Mouse (Mus musculus): ENCODE results near the gene Zfp870.

GRCm38 (mm10) chr17:32904414-32904813 is 13.0 kb upstream of the Zfp870 start:
- TF ChIP-seq CTCF (IDR thresholded peaks at IDR 0.05; ENCODE audit: borderline replicate concordance, control insufficient read depth, extremely low read depth, insufficient read depth, low read length, poor library complexity) (no peak), POLR2A (IDR thresholded peaks at IDR 0.05; ENCODE audit: control insufficient read depth, extremely low read depth, insufficient read depth, low read length, poor library complexity) (no peak)

Data from thymus, adult 2 months (tissue).